Mouse (Mus musculus) ES-E14 (cell line): ENCODE measurements at regions not wholly inside any gene's neighbourhood (a gene's known extent, or its start where the extent isn't known, plus 50 kb on each side); places are given as distances from the start of the nearest gene placed in this dataset.

Source experiments
- HCFC1 ChIP-seq: IDR thresholded peaks from 2 replicates; pipeline ENCODE4 v1.6.1; 2012; ENCODE audit warnings: low read length, inconsistent platforms, borderline replicate concordance; ENCODE audit not compliant: insufficient read depth
- MAFK ChIP-seq: IDR thresholded peaks from 2 replicates; pipeline ENCODE4 v1.6.1; 2014; ENCODE audit warnings: mild to moderate bottlenecking, low read depth, low read length, inconsistent platforms; ENCODE audit not compliant: insufficient read depth
- ZC3H11A ChIP-seq: IDR thresholded peaks from 2 replicates; pipeline ENCODE4 v1.6.1; 2012; ENCODE audit warnings: low read depth, mild to moderate bottlenecking, inconsistent platforms, low read length, borderline replicate concordance
- ZNF384 ChIP-seq: IDR thresholded peaks from 2 replicates; pipeline ENCODE4 v1.6.1; 2012; ENCODE audit warnings: low read depth, low read length, inconsistent platforms

- TF ChIP-seq ZNF384: no peak
- no peak for TF ChIP-seq ZC3H11A
- no peak for TF ChIP-seq HCFC1
- TF ChIP-seq MAFK: no peak
Measured at GRCm38 (mm10) chr14:105720816-105721510, 175.7 kb downstream of the Spry2 start.
